Mouse (Mus musculus) cerebellum, adult 11-12 months (tissue): Measurements from ENCODE around the gene Rag1.

Experiments
- DNase-seq: peaks from one replicate; pipeline ENCODE4 v3.0.0; 2022

Gene Rag1

GRCm38 (mm10) chr2:101638979-101639839 is 10.1 kb downstream of the Rag1 start:
- DNase-seq = no peak

- DNase-seq = peak; percentile 93
Observed at GRCm38 (mm10) chr2:101628297-101629236, 20.7 kb downstream of the Rag1 start.

GRCm38 (mm10) chr2:101627227-101627626 is 22.1 kb downstream of the Rag1 start:
- no peak for DNase-seq

- no peak for DNase-seq
Observed at GRCm38 (mm10) chr2:101624526-101624925, 24.8 kb downstream of the Rag1 start, which contains the start of gene Rag2. Gene Rag2 (plus strand): TSS chr2:101624718.

- no peak for DNase-seq
Observed at GRCm38 (mm10) chr2:101624011-101624410, 25.3 kb downstream of the Rag1 start.

GRCm38 (mm10) chr2:101623042-101623441 is 26.3 kb downstream of the Rag1 start:
- DNase-seq = no peak

- DNase-seq = no peak
Observed at GRCm38 (mm10) chr2:101621611-101622010, 27.7 kb downstream of the Rag1 start.

- DNase-seq = no peak
Observed at GRCm38 (mm10) chr2:101620899-101621298, 28.4 kb downstream of the Rag1 start.

- DNase-seq = no peak
Observed at GRCm38 (mm10) chr2:101618373-101618772, 30.9 kb downstream of the Rag1 start.

- DNase-seq = no peak
Observed at GRCm38 (mm10) chr2:101615464-101616305, 33.6 kb downstream of the Rag1 start.

- no peak for DNase-seq
Observed at GRCm38 (mm10) chr2:101610861-101611260, 38.4 kb downstream of the Rag1 start.

- no peak for DNase-seq
Observed at GRCm38 (mm10) chr2:101608232-101608894, 40.9 kb downstream of the Rag1 start.

GRCm38 (mm10) chr2:101603099-101603498 is 46.2 kb downstream of the Rag1 start:
- no peak for DNase-seq

GRCm38 (mm10) chr2:101600703-101601102 is 48.6 kb downstream of the Rag1 start:
- peak; percentile 75 for DNase-seq

GRCm38 (mm10) chr2:101598190-101599181 is 50.8 kb downstream of the Rag1 start:
- DNase-seq = peak; percentile 41

- no peak for DNase-seq
Observed at GRCm38 (mm10) chr2:101597186-101597585, 52.1 kb downstream of the Rag1 start.

- no peak for DNase-seq
Observed at GRCm38 (mm10) chr2:101594681-101595080, 54.6 kb downstream of the Rag1 start.

- no peak for DNase-seq
Observed at GRCm38 (mm10) chr2:101592886-101593285, 56.4 kb downstream of the Rag1 start.

GRCm38 (mm10) chr2:101592023-101592841 is 57.1 kb downstream of the Rag1 start:
- DNase-seq = no peak

- DNase-seq = no peak
Observed at GRCm38 (mm10) chr2:101591356-101591755, 57.9 kb downstream of the Rag1 start.
